Mouse (Mus musculus) testis, adult 2 months (tissue): ENCODE results near the gene Ift140.

ENCODE experiments used
- CTCF ChIP-seq: fragments of 200-500 bp; IDR thresholded peaks from 2 replicates; pipeline ENCODE4 v1.5.1; 2012; ENCODE audit warnings: low read depth, mild to moderate bottlenecking, inconsistent platforms, low read length, moderate library complexity; ENCODE audit not compliant: control insufficient read depth, insufficient read depth, insufficient replicate concordance
- POLR2A ChIP-seq: fragments of 200-500 bp; IDR thresholded peaks from 2 replicates; pipeline ENCODE4 v1.6.1; 2012; ENCODE audit warnings: low read depth, mild to moderate bottlenecking, inconsistent platforms, low read length, moderate library complexity; ENCODE audit not compliant: control insufficient read depth

DNA sequence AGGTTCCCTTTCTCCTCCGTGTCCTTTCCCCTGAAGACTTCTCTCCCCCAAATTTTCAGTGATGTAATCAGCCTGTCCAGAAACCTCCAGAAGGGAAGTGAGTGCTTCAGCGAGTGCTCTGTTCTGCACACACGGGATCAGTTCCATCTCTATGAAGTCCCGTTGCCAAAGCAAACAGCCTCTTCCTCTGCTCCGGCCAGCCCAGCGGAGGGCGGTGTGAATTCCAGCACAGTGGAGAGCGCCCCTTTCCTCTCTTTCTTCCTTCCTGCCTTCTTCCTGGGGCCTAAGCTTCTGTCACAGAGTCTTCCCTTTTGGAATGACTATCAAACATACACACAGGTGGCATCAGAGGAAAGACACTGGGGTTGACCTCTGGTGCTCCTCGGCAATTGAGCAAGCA is 48.5 kb downstream of the Ift140 start:
- TF ChIP-seq CTCF (no peak), POLR2A (no peak)
